Mouse (Mus musculus): Measurements from ENCODE around the gene D5Ertd577e. TPM values are rescaled to one million over a fixed set of nuclear protein-coding genes. Genes with fewer than 3 reads are reported as not detected.
"Not testable (repeated sequence)": the region's sequence is repeated elsewhere in the genome, so short reads cannot be mapped to it uniquely, and the experiment has no call there.

D5Ertd577e gene
- not detected for total RNA-seq (2021)
- long read RNA-seq, experiment 1: 0 reads
- long read RNA-seq, experiment 2: 0 reads

DNA sequence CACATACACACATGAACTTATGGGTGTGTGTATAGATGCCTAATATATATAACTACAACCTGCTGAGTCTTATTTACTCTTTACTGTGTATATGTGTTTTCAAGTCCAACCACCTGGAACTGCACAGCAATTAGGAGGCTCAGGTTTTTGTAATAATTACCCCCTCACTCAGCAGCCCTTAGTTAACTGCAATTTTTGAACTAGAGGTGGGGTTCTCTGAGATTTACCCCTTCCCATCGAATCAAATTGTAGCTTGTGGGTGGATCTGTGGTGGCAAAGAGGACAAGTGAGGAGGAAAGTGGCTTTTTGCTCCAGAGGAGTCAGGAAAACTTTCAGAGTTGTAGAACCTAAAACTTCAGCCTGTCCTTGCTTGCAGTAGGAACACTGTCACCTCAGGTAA is at the start of gene D5Ertd577e:
Gene D5Ertd577e (plus strand): TSS at position 301 of the 400 bp plus-strand sequence.
- DNase-seq (ENCODE audit: low spot score in 2 of 2): not testable (repeated sequence)

- not testable (repeated sequence) for DNase-seq (ENCODE audit: low spot score in 2 of 2)
Observed at GRCm38 (mm10) chr5:95510458-95510857, 53.9 kb downstream of the D5Ertd577e start, which contains the start of gene Gm3286. TSS of gene Gm3286 (plus strand) at chr5:95510758.

Other genes with a start within 250 kb of the D5Ertd577e start
- gene Gm10424, start 184.0 kb upstream of the D5Ertd577e start, total RNA-seq (2021): not detected
- not detected for gene Gm3259, start 150.9 kb upstream of the D5Ertd577e start, total RNA-seq (2021)
- not detected for gene Gm3286, start 54.0 kb downstream of the D5Ertd577e start, total RNA-seq (2021)
- gene Gm7971, start 138.1 kb downstream of the D5Ertd577e start, total RNA-seq (2021): not detected

All from left cerebral cortex, adult 18-20 months (tissue).